Mouse (Mus musculus) induced T-regulatory cell, adult 2 months (primary cell): ENCODE measurements around the gene Gm9508.
"Not testable (repeated sequence)": the region's sequence is repeated elsewhere in the genome, so short reads cannot be mapped to it uniquely, and the experiment has no call there.

Experiments
- DNase-seq: peaks from one replicate; pipeline ENCODE4 v3.0.0-alpha.2; 2012; ENCODE audit warnings: low read depth

The Gm9508 gene

DNA sequence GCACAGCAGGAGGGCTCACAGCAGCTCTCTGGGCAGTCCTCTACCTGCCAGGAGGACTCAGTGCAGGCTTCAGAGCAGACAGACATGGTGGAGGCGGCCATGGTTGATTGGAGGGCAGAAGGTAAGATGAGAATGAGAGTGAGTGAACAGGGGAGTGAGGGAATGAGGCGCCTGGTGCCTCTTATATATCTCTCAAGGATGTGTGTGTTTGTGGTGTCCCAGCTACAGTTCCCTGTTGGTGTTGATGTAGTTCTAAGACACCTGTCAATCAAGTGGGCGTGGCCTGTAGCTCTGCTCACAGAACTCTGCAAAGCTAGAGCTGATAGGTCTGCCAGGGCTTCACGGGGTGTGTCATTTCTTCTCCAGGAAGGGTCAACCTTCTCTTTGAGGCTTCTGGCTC lies at the start of gene Gm9508:
TSS of gene Gm9508 (minus strand) at position 101 of the 400 bp plus-strand sequence.
- no peak for DNase-seq

DNA sequence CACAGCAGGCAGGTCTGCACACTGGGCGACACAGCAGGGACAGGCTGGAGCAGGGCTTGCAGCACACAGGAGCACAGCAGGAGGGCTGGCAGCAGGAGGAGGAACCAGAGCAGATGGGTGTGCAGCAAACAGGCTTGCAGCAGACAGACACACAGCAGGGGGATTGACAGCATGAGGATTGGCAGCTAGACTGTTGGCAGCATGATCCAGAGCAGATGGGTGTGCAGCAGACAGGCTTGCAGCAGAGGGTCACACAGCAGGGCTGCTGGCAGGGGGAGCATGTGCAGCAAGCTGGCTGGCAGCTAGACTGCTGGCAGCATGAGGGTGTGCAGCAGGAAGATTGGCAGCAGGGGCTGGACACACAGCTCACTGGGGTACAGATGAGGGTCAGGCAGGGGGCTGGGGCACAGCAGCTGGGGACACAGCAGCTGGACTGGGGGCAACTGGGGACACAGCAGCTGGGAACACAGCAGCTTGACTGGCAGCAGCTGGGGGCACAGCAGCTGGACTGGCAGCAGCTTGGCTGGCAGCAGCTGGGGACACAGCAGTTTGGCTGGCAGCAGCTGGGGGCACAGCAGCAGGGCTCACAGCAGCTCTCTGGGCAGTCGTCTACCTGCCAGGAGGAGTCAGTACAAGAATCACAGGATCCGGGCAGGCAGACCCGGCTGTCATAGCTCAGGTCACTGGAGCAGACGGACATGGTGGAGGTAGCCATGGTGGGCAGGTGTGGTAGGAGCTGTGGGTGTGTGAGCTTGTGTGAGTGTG lies 45.1 kb upstream of the Gm9508 start, which contains the start of gene Gm18596:
TSS of gene Gm18596 (minus strand) at position 715 of the 765 bp plus-strand sequence.
- not testable (repeated sequence) for DNase-seq

DNA sequence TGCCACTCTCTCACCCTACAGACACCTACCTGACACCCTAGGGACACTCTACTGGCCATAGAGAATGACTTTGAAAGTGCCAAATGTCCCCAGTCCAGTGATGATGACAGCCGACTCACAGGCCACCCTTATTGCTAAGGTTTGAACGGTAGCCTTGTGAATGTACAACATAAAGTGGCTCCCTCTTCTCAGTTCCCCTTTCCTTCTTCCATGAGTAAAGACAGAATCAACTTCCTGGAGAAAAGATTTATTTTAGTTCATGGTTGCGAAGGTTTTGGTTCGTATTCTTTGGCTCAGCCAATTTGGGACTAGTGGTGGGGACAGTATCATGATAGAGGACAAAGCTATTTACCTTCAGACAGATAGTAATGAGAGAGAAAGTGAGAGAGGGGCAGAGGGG lies 41.9 kb upstream of the Gm9508 start:
- no peak for DNase-seq

DNA sequence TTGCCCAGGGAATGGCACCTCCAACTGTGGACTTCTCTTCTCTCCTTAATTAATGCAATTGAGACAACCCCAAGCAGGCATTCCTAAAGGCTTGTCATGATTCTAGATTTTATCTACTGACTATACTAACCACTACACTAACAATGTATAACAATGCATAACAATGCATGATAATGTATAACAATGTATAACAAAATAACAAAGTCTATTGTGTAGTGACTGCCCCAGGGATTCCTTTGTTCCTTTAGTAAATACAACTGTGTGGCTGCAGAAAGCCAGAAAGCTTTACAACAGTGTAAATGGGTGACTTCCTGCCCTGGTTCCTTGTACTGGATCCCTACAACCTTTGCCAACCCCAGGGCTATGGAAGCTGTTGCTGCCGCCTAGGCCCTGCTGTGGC lies 38.9 kb upstream of the Gm9508 start:
- DNase-seq, result no peak

DNA sequence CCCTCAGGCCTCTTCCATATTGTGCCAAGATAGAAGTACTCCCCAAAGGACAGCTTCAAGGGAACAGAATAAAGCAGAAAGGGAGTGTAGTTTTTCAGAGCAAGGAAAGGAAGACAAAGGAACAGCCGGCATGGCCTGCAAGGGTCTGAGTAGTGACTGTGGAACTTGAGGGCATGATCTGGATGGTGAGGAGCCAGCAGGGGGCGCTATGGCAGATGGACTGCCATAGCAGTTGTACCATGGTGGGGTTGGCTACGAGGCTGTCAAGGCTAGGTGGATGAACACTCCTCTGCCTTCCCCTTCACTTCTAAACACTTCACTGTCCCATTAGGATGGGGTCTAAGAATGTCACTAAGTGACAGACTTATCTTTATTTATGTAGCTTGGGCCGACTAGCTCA lies 32.2 kb upstream of the Gm9508 start:
- peak; percentile 39 for DNase-seq

DNA sequence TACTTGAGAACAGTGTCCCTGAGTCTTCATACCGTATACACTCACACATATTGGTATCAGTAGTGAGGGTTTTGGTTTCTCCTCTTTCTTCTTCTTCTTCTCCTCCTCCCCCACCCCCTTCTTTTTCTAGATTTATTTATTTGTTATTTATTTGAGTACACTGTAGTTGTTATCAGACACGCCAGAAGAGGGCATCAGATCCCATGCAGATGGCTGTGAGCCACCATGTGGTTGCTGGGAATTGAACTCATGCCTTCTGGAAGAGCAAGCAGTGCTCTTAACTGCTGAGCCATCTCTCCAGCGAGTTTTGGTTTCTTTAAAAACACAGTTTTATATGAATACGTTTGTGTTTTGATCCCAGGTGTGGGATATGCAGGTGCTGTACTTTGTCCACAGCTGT lies 31.2 kb upstream of the Gm9508 start:
- DNase-seq, result no peak

DNA sequence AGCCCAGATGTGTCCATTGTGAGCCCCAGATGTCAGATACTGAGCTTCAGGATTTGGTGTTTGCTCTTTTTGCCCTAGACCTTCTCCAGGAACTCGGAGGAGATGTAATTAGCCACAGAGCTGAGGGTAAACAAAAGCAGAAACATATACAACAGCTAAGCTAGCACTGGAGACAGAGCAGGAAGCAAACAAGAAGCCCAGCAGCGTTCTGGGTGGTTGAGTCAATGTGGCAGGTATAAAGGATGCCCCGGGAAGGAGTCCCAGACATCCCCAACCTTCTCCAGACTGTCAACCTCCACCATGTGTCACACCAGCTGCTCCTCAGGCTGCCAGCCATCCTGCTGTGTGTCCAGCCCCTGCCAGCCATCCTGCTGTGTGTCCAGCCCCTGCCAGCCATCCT lies 29.2 kb upstream of the Gm9508 start, which contains the start of gene Gm10100:
TSS of gene Gm10100 (plus strand) at position 301 of the 400 bp plus-strand sequence.
- no peak for DNase-seq

DNA sequence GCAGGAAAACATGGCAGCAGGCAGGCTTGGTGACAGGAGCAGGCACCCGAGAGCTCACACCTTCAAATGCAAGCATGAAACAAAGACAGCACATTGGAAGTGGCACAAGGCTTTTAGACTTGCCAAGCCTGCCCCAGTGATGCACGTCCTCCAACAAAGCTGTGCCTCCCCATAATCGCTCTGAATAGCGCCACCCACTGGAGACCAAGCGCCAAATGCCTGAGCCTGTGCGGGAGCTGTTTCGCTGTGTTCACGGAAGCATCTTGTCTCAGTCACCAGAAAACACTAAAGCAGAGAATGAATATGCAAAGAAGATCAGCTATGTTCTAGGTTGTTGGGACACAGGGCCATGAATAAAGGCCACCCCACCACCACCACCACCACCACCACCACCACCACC lies 27.8 kb upstream of the Gm9508 start:
- peak; percentile 3 for DNase-seq

DNA sequence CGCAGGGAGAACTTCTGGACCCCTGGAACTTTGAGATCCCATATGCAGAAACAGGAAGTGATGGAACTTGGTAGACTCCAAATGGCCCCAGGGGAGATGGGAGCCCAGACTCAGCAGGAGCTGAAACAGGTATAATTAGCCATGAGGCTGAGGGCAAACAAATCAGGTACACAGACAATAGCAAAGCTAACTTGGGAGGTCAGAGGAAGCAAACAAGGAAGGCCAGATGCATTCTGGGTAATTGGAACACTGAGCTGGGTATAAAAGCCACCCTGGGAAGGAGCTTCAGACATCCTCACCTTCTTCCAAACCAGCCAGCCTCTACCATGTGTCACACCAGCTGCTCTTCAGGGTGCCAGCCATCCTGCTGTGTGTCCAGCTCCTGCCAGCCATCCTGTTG lies 23.3 kb upstream of the Gm9508 start, which contains the start of gene Krtap12-1:
TSS of gene Krtap12-1 (plus strand) at position 301 of the 400 bp plus-strand sequence.
- DNase-seq, result not testable (repeated sequence)

DNA sequence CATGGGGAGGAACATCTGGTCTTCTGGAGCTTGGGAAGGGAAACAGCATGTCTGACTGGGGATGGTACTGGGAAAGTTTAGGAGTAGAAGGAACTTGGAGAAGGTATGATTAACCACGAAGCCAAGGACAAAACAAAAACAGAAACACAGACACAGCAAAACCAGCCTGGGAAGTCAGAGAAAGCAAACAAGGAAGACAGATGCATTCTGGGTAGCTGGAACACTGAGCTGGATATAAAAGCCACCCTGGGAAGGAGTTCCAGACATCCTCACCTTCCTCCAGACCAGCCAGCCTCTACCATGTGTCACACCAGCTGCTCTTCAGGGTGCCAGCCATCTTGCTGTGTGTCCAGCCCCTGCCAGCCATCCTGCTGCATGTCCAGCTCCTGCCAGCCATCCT lies 18.5 kb upstream of the Gm9508 start, which contains the start of gene Gm10142:
TSS of gene Gm10142 (plus strand) at position 301 of the 400 bp plus-strand sequence.
- DNase-seq, result no peak

DNA sequence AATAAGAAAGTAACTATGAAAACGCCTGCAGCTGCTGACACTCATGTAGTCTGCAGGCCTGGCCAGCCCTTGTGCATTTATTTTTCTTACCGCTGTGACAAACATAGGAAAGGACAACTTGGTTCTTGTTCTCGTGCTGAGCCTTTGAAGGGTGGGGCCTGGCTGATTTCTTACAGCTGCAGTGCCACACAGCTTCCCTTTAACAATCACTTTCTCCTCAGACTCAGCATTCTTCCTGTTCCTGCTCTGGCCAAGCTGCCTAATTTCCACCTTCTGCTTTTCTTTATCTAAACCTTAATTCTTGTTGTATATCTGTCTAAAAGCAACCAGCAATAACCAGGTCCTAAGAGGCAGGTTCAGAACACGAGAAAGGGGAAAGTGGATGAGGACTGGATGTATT lies 16.7 kb upstream of the Gm9508 start:
- DNase-seq, result no peak

DNA sequence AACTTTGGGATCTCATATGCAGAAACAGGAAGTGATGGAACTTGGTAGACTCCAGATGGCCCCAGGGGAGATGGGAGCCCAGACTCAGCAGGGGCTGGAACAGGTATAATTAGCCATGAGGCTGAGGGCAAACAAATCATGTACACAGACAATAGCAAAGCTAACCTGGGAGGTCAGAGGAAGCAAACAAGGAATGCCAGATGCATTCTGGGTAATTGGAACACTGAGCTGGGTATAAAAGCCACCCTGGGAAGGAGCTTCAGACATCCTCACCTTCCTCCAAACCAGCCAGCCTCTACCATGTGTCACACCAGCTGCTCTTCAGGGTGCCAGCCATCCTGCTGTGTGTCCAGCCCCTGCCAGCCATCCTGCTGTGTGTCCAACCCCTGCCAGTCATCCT lies 14.1 kb upstream of the Gm9508 start, which contains the start of gene Gm10024:
TSS of gene Gm10024 (plus strand) at position 301 of the 400 bp plus-strand sequence.
- DNase-seq, result not testable (repeated sequence)

DNA sequence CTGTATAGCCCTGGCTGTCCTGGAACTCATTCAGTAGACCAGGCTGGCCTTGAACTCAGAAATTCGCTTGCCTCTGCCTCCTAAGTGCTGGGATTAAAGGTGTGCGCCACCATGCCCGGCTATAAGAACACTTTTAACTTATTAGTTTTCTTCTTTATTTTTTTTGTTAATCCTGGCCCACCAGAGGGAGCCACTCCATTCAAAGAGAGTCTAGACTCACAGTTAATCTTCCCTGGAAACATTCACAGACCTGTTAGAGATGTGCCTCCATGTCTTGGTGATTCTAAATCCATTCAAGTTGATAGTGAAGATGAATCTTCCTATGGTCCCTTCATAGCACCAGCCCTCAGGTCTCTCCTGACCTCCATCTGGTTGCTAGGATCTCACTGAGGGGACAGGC lies 12.8 kb upstream of the Gm9508 start:
- DNase-seq, result no peak

DNA sequence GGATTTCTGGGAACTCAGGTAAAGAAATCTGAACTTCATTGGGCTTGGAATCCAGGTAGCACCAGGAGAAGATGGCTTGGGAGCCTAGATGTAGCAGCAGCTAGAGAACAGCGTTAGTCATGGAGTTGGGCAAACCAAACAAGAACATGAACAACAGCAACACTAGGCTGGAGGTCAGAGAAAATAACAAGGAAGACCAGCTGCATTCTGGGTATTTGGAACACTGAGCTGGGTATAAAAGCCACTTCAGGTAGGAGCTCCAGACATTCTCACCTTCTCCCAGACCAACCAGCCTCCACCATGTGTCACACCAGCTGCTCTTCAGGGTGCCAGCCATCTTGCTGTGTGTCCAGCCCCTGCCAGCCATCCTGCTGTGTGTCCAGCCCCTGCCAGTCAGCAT lies 9.3 kb upstream of the Gm9508 start, which contains the start of gene Gm10272:
TSS of gene Gm10272 (plus strand) at position 301 of the 400 bp plus-strand sequence.
- DNase-seq, result no peak

DNA sequence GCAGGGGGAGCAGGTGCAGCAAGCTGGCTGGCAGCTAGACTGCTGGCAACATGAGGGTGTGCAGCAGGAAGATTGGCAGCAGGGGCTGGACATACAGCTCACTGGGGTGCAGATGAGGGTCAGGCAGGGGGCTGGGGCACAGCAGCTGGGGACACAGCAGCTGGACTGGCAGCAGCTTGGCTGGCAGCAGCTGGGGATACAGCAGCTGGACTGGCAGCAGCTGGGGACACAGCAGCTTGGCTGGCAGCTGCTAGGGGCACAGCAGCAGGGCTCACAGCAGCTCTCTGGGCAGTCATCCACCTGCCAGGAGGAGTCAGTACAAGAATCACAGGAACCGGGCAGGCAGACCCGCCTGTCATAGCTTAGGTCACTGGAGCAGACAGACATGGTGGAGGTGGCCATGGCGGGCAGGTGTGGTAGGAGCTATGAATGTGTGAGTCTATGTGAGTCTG lies 6.7 kb downstream of the Gm9508 start, which contains the start of gene Gm19402:
TSS of gene Gm19402 (minus strand) at position 402 of the 452 bp plus-strand sequence.
- not testable (repeated sequence) for DNase-seq

DNA sequence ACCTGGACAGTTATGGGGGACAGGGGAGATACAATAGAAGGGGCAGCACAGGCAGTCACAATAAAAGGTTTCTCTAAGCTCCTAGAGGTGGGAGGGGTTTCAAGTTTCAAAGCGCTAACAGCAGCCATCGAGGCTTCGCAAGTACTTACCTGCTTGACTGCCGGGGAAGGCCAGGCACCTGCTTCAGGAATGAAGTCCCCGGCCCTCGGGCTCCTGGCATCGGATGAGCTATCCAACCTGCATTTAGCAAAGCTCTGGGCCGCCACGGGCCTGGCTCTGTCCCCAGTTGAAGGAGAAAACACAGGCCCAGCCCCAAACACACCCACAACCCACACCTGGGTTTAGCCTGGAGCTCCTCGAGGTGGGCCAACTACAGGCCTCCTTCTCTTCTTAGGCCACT lies 10.0 kb downstream of the Gm9508 start:
- no peak for DNase-seq

DNA sequence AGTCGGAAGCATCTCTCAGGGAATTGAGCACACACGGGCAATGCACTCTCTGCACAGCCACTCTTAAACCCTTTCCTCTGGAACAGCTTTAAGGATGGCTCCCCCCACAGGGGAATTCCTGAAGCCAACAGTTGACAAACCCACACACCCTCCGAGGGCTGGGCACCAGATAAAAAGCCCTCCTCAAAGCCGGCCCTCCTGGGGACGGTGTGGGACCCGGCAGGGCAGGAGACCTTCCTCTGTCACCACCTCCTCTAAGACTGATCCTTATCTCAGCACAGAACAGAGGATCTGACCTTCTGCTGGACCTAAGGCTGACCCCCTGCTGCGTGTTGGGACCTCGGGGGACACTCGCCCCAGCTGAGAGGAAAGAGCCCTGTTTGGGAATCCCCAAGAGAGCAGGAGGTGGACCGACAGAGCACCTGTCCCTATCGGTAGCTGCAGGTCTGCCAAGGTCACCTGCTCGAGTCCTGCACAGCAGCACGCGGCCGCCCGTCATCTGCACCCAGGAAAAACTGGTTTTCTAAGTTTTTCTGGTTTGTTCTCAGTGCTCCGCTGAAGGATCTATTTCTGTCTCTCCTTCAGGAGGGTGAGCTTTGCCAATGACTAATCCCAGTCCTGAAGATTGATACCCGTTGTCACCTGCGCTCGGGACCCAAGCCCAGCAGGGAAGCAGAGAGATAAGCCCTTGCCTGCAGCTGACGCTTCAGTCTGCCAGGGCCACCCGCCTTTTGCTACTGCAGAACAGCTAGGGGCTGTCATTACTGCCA lies 11.0 kb downstream of the Gm9508 start, which contains the start of gene Tspear:
TSS of gene Tspear (plus strand) at position 675 of the 770 bp plus-strand sequence.
- no peak for DNase-seq

DNA sequence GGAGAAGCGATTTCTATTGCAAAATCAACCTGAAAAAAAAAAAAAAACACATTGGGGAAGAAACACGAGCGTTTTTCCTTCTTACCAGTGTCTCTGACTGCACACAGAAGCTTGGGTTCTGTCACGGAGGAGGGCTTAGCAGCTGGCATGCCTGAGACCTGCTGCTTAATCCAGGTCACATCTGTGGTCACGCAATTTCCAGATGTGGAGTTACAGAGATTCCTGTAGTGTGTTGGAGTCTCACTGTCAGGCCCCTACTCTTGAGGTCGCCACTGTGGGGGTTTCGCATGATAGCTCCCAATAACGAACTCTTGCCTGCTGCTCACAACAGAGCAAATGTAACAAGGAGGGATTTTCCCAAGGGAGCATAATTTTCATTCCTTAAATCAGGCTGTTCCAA lies 12.9 kb downstream of the Gm9508 start:
- no peak for DNase-seq

DNA sequence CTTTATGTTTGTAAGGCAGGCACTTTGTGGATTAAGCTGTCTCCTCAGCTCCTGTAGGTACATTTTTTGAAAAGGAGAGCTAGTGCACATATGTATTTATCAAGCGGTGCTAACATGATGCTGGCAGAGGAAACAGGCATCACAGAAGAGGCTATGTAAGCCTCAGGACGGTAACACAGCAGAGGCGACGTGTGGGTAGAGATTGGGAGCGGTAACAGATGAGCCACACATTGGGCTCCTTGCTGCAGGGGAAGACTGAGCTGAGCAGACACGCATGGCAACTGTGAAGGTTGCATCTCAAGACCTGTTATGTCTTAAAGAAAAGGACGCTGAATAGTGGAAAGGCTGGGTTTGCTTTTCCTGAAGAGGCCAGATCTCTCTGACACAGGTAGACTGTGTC lies 14.0 kb downstream of the Gm9508 start:
- DNase-seq, result no peak

DNA sequence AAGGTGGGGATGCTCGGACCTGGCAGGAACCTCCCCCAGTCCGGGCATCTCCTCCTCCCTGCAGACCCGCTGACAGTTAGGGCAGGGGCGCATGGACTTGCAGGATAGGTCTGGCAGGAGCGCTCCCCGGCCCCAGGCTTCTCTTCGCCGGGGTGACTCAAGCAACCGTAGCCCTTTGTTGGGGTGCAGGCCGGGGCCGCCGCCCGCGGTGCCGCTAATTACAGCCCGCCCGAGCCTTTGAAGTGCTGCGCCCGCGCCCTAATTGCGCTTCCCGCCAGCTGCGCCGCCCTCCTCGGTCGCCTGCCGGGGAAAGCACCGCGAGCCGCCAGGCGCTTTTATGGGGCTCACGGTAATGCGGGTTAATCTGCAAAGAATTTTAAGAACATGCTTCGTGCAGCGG lies 19.5 kb downstream of the Gm9508 start:
- DNase-seq, result peak; percentile 32

DNA sequence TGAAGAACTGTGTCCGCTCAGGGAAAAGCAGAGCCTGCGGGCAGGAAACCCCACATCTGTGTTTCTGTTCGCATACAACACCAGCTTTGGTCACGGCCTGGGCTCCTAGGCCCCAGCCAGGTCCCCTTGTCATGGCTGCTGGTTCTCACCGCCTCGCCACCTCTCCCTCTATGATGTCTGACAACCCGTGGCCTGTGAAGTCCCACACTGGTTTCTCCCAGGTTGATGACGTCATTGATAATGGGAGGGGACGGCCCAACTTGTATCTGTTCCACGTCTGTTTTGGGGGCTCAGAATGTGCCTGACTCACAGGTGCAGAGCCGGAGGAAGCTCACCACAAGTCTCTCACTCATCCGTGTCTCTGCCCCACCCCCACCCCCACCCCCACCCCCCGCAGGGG lies 23.3 kb downstream of the Gm9508 start:
- DNase-seq, result no peak

DNA sequence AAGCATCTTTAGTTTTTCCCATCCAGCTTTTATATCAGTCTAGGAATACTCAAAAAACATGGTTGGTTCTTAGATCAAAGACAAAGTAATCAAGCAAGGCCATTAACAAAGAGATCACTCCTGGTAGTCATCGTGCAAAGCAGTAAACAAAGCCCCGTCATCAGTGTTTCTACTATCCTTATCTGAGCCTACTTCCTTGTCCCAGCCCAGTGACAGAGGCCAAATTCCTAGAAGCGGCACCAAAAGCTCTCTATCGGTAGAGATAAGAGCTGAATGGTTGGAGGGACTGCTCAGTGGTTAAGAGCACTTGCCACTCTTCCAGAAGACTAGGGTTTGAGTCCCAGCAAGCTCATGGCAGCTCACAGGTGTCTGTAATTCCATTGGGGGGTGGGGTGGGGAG lies 25.5 kb downstream of the Gm9508 start:
- DNase-seq, result no peak
